ENCODE assay signal across 17 mouse cellular contexts in genomic region chr9:117435856-117436255, GRCm38 (mm10).
DNase-seq lines count a peak whose midpoint lies in the region; ATAC-seq and TF ChIP-seq lines count a peak whose summit lies in the region.
"Had no signal": no experiment of that assay in that cellular context is flagged by ENCODE, and none has a peak within 500 bp of the region (broad histone marks: within the 10 kb centered on the region; RNA-seq: fewer than 3 reads in every experiment).

No protein-coding gene starts in this region.

- no peak overlapping the region for H3K4me3 ChIP-seq in midbrain, postnatal 0 days (ENCODE audit: low read depth, low read length)
- H3K4me3 ChIP-seq in midbrain, embryonic 11.5 days (ENCODE audit: low read depth, low read length), result no peak overlapping the region
- H3K4me3 ChIP-seq: heart, embryonic 10.5 days; neural tube, embryonic 13.5 days had no signal

- H3K4me2 ChIP-seq in midbrain, postnatal 0 days (ENCODE audit: low read depth, low read length, poor library complexity, severe bottlenecking), result no peak overlapping the region
- no peak overlapping the region for H3K4me2 ChIP-seq in midbrain, embryonic 11.5 days
- H3K4me2 ChIP-seq: liver, embryonic 11.5 days; neural tube, embryonic 13.5 days had no signal

- H3K36me3 ChIP-seq in midbrain, postnatal 0 days (ENCODE audit: insufficient read depth, low read length), result no peaks in the 10 kb centered on the region
- no peaks in the 10 kb centered on the region for H3K36me3 ChIP-seq in midbrain, embryonic 11.5 days (ENCODE audit: control insufficient read depth, insufficient read depth, low read length)
- H3K36me3 ChIP-seq: heart, embryonic 10.5 days; neural tube, embryonic 13.5 days had no signal

- WGBS in midbrain, postnatal 0 days, result 61% methylated on average over 2 of the region's 2 CpGs
- WGBS in midbrain, embryonic 11.5 days, result 71% methylated on average over 2 of the region's 2 CpGs

- ATAC-seq in midbrain, postnatal 0 days (ENCODE audit: low FRiP score), result no peak
- ATAC-seq in midbrain, embryonic 11.5 days (ENCODE audit: low FRiP score), result no peak
- ATAC-seq: intestine, postnatal 0 days; lung, postnatal 0 days; midbrain, embryonic 16.5 days had no signal

- no peaks in the 10 kb centered on the region for H3K9me3 ChIP-seq in midbrain, postnatal 0 days (ENCODE audit: low read length)
- no peaks in the 10 kb centered on the region for H3K9me3 ChIP-seq in midbrain, embryonic 11.5 days (ENCODE audit: control insufficient read depth, low read length)
- H3K9me3 ChIP-seq: heart, embryonic 10.5 days had no signal

- H3K4me1 ChIP-seq in midbrain, postnatal 0 days (ENCODE audit: insufficient read depth, low read length), result no peaks in the 10 kb centered on the region
- no peaks in the 10 kb centered on the region for H3K4me1 ChIP-seq in midbrain, embryonic 11.5 days (ENCODE audit: control insufficient read depth, insufficient read depth, low read length)
- H3K4me1 ChIP-seq: heart, embryonic 10.5 days; neural tube, embryonic 13.5 days had no signal

- H3K9ac ChIP-seq in midbrain, postnatal 0 days (replicated peaks; ENCODE audit: low read length, poor library complexity, severe bottlenecking), result no peak overlapping the region
- no peak overlapping the region for H3K9ac ChIP-seq in midbrain, embryonic 11.5 days (ENCODE audit: low read length)
- H3K9ac ChIP-seq: neural tube, embryonic 13.5 days had no signal

- H3K27me3 ChIP-seq in midbrain, postnatal 0 days (ENCODE audit: insufficient read depth, low read length), result no peaks in the 10 kb centered on the region
- H3K27me3 ChIP-seq in midbrain, embryonic 11.5 days (ENCODE audit: control insufficient read depth, insufficient read depth, low read length), result no peaks in the 10 kb centered on the region
- H3K27me3 ChIP-seq: neural tube, embryonic 13.5 days had no signal

- peak; percentile 48 for DNase-seq in midbrain, postnatal 0 days (ENCODE audit: low spot score)
- no peak for DNase-seq in midbrain, embryonic 11.5 days (ENCODE audit: low spot score, missing footprints)
- DNase-seq in frontal cortex, postnatal 14 days (ENCODE audit: low spot score in 2 of 2), result peak; percentile 4 to 10
- DNase-seq in layer of hippocampus, postnatal 14 days (ENCODE audit: low spot score in 2 of 2), result peak; percentile 10
- peak; percentile 72 for DNase-seq in telencephalon, adult 2 months (ENCODE audit: low read depth, low spot score)
- DNase-seq in embryo, embryonic 10.5 days (ENCODE audit: low spot score), result no peak
- no peak for DNase-seq in urinary bladder, postnatal 4 days (ENCODE audit: low spot score in 2 of 2)
- DNase-seq: cerebellum, adult 18-20 months; gastrocnemius, postnatal 10 days; kidney, postnatal 4 days; thymus, postnatal 36 days had no signal

- peak; percentile 33 for TF ChIP-seq CTCF in midbrain, postnatal 0 days (IDR thresholded peaks at IDR 0.05)

- no peak overlapping the region for H3K27ac ChIP-seq in midbrain, postnatal 0 days (ENCODE audit: low read depth, low read length)
- no peak overlapping the region for H3K27ac ChIP-seq in midbrain, embryonic 11.5 days (ENCODE audit: low read depth, low read length)
- H3K27ac ChIP-seq: heart, embryonic 10.5 days; neural tube, embryonic 13.5 days had no signal

Comparison
In these comparisons a context has a peak if more than half of its experiments do, and no peak if none do; other contexts are left out.
1. DNase-seq: peak in midbrain, postnatal 0 days (single experiment), frontal cortex, postnatal 14 days (2 of 2), layer of hippocampus, postnatal 14 days (2 of 2) and telencephalon, adult 2 months (single experiment); none in midbrain, embryonic 11.5 days (single experiment), embryo, embryonic 10.5 days (single experiment) and urinary bladder, postnatal 4 days (0 of 2).